20 mouse cellular contexts compared by ENCODE assay signal in the genomic region with DNA sequence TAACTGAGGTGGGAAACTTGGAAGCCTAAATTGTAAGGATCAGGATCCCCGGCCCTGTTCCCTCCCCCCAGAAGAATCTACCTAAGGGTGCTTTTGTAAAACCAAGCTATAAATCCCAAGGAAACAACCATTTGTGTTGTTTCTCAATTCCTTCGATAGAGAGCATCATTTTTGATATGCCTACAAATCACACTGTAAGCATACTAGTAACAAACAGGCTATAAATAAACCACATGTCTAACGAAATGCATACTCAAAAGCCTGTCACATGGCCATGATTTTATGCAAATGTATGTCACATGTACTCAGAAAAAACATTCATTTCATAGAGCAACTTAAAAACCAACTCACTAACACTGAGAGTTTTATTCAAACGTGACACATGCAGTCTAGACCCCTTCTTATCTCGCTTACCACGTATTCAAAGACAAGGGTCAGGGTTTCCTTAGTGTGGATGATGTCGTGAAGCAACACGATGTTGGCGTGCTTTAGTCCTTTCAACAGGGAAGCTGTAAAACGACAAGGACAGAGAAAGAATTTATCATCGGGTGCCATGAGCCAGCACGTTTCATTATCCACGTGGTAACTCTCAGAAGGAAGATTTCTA.
DNase-seq lines count a peak whose midpoint lies in the region; ATAC-seq lines count a peak whose summit lies in the region.
"Had no signal": no experiment of that assay in that cellular context is flagged by ENCODE, and none has a peak within 500 bp of the region (broad histone marks: within the 10 kb centered on the region; RNA-seq: fewer than 3 reads in every experiment).

No protein-coding gene starts in this region.

- H3K27me3 ChIP-seq in midbrain, embryonic 11.5 days (ENCODE audit: control insufficient read depth, insufficient read depth, low read length) = no peaks in the 10 kb centered on the region
- H3K27me3 ChIP-seq in midbrain, embryonic 10.5 days (ENCODE audit: low read depth, poor library complexity, severe bottlenecking) = no peaks in the 10 kb centered on the region
- no peaks in the 10 kb centered on the region for H3K27me3 ChIP-seq in forebrain, embryonic 15.5 days
- no peaks in the 10 kb centered on the region for H3K27me3 ChIP-seq in neural tube, embryonic 14.5 days (ENCODE audit: control insufficient read depth, insufficient read depth, low read length)
- H3K27me3 ChIP-seq: embryonic facial prominence, embryonic 13.5 days; kidney, embryonic 15.5 days; lung, embryonic 15.5 days; Patski had no signal

- H3K4me2 ChIP-seq in midbrain, embryonic 11.5 days = no peak overlapping the region
- peak overlapping the region; percentile 23 for H3K4me2 ChIP-seq in forebrain, embryonic 15.5 days (replicated peaks)
- H3K4me2 ChIP-seq in neural tube, embryonic 14.5 days (ENCODE audit: low read depth, low read length) = no peak overlapping the region
- H3K4me2 ChIP-seq: embryonic facial prominence, embryonic 13.5 days; kidney, embryonic 15.5 days; lung, embryonic 15.5 days had no signal

- no peaks in the 10 kb centered on the region for H3K4me1 ChIP-seq in midbrain, embryonic 11.5 days (ENCODE audit: control insufficient read depth, insufficient read depth, low read length)
- H3K4me1 ChIP-seq in midbrain, embryonic 10.5 days = no peaks in the 10 kb centered on the region
- peaks cover 33% of the 10 kb centered on the region for H3K4me1 ChIP-seq in forebrain, embryonic 15.5 days
- peaks cover 8% of the 10 kb centered on the region; the same call in 1 of the 2 replicates for H3K4me1 ChIP-seq in neural tube, embryonic 14.5 days (ENCODE audit: control insufficient read depth, insufficient read depth, low read length)
- H3K4me1 ChIP-seq: embryonic facial prominence, embryonic 13.5 days; kidney, embryonic 15.5 days; lung, embryonic 15.5 days had no signal

- no peak overlapping the region for H3K4me3 ChIP-seq in midbrain, embryonic 11.5 days (ENCODE audit: low read depth, low read length)
- no peak overlapping the region for H3K4me3 ChIP-seq in midbrain, embryonic 10.5 days
- no peak overlapping the region for H3K4me3 ChIP-seq in forebrain, embryonic 15.5 days
- H3K4me3 ChIP-seq in neural tube, embryonic 14.5 days (ENCODE audit: low read depth, low read length) = no peak overlapping the region
- H3K4me3 ChIP-seq: embryonic facial prominence, embryonic 13.5 days; kidney, embryonic 15.5 days; lung, embryonic 15.5 days had no signal

- H3K36me3 ChIP-seq in midbrain, embryonic 11.5 days (ENCODE audit: control insufficient read depth, insufficient read depth, low read length) = no peaks in the 10 kb centered on the region
- H3K36me3 ChIP-seq in midbrain, embryonic 10.5 days = no peaks in the 10 kb centered on the region
- H3K36me3 ChIP-seq in forebrain, embryonic 15.5 days = no peaks in the 10 kb centered on the region
- H3K36me3 ChIP-seq in neural tube, embryonic 14.5 days (ENCODE audit: control insufficient read depth, insufficient read depth, low read length) = no peaks in the 10 kb centered on the region
- H3K36me3 ChIP-seq: embryonic facial prominence, embryonic 13.5 days; kidney, embryonic 15.5 days; lung, embryonic 15.5 days had no signal

- ATAC-seq in midbrain, embryonic 11.5 days (ENCODE audit: low FRiP score) = no peak
- ATAC-seq in forebrain, embryonic 15.5 days (replicated peaks) = peak; percentile 68
- peak; percentile 54; the same call in 1 of the 2 replicates for ATAC-seq in neural tube, embryonic 14.5 days (ENCODE audit: low read depth)
- ATAC-seq: CD4-positive, CD25-positive, alpha-beta regulatory T cell, adult 4 months; intestine, postnatal 0 days; Patski had no signal

- DNase-seq in adrenal gland, postnatal 10 days = peak; percentile 3
- no peak for DNase-seq in adrenal gland, adult 18-20 months (ENCODE audit: low spot score in 2 of 2)
- peak; percentile 79 for DNase-seq in midbrain, embryonic 11.5 days (ENCODE audit: low spot score, missing footprints)
- no peak for DNase-seq in midbrain, embryonic 10.5 days (ENCODE audit: low spot score)
- DNase-seq in gastrocnemius, postnatal 10 days = no peak
- DNase-seq: cerebellum, postnatal 14 days; gastrocnemius, postnatal 25 days; kidney, postnatal 4 days; lung, postnatal 4 days; midbrain, embryonic 14.5 days; thymus, postnatal 25 days had no signal

- 90% methylated on average over 13 of the region's 13 CpGs for WGBS in midbrain, embryonic 11.5 days
- WGBS in midbrain, embryonic 10.5 days = 92% methylated on average over 13 of the region's 13 CpGs
- WGBS in forebrain, embryonic 15.5 days = 41% methylated on average over 13 of the region's 13 CpGs
- WGBS in neural tube, embryonic 14.5 days = 59% methylated on average over 13 of the region's 13 CpGs

- H3K27ac ChIP-seq in midbrain, embryonic 11.5 days (ENCODE audit: low read depth, low read length) = no peak overlapping the region
- no peak overlapping the region for H3K27ac ChIP-seq in midbrain, embryonic 10.5 days (replicated peaks)
- peak overlapping the region; percentile 91 for H3K27ac ChIP-seq in forebrain, embryonic 15.5 days (replicated peaks)
- no peak overlapping the region; the same call in 1 of the 2 replicates for H3K27ac ChIP-seq in neural tube, embryonic 14.5 days (ENCODE audit: low read depth, low read length)
- H3K27ac ChIP-seq: embryonic facial prominence, embryonic 13.5 days; kidney, embryonic 15.5 days; liver, embryonic 14.5 days; lung, embryonic 15.5 days had no signal

- no peaks in the 10 kb centered on the region for H3K9me3 ChIP-seq in midbrain, embryonic 11.5 days (ENCODE audit: control insufficient read depth, low read length)
- H3K9me3 ChIP-seq in midbrain, embryonic 10.5 days (replicated peaks) = no peaks in the 10 kb centered on the region
- H3K9me3 ChIP-seq in forebrain, embryonic 15.5 days = no peaks in the 10 kb centered on the region
- no peaks in the 10 kb centered on the region for H3K9me3 ChIP-seq in neural tube, embryonic 14.5 days (ENCODE audit: control insufficient read depth, low read length)
- H3K9me3 ChIP-seq: embryonic facial prominence, embryonic 13.5 days; kidney, embryonic 15.5 days; lung, embryonic 15.5 days had no signal

- H3K9ac ChIP-seq in midbrain, embryonic 11.5 days (ENCODE audit: low read length) = no peak overlapping the region
- H3K9ac ChIP-seq in forebrain, embryonic 15.5 days (replicated peaks) = no peak overlapping the region
- no peak overlapping the region for H3K9ac ChIP-seq in neural tube, embryonic 14.5 days (replicated peaks; ENCODE audit: low read depth, low read length)
- H3K9ac ChIP-seq: embryonic facial prominence, embryonic 13.5 days; kidney, embryonic 15.5 days; liver, embryonic 14.5 days; lung, embryonic 15.5 days had no signal

Comparison
In these comparisons a context has a peak if more than half of its experiments do, and no peak if none do; other contexts are left out.
1. DNase-seq: peak in adrenal gland, postnatal 10 days (single experiment) and midbrain, embryonic 11.5 days (single experiment); none in adrenal gland, adult 18-20 months (0 of 2), midbrain, embryonic 10.5 days (single experiment) and gastrocnemius, postnatal 10 days (single experiment).